Mouse (Mus musculus): ENCODE measurements around the gene Smarcd2. TPM values are rescaled to one million over a fixed set of nuclear protein-coding genes. Genes with fewer than 3 reads are reported as not detected.

The Smarcd2 gene
- polyA plus RNA-seq (2015; fragmentation: Nextera tagmentation; extraction: Ambion mirVana) = 19.4 and 19.5 TPM in 2 replicates

DNA sequence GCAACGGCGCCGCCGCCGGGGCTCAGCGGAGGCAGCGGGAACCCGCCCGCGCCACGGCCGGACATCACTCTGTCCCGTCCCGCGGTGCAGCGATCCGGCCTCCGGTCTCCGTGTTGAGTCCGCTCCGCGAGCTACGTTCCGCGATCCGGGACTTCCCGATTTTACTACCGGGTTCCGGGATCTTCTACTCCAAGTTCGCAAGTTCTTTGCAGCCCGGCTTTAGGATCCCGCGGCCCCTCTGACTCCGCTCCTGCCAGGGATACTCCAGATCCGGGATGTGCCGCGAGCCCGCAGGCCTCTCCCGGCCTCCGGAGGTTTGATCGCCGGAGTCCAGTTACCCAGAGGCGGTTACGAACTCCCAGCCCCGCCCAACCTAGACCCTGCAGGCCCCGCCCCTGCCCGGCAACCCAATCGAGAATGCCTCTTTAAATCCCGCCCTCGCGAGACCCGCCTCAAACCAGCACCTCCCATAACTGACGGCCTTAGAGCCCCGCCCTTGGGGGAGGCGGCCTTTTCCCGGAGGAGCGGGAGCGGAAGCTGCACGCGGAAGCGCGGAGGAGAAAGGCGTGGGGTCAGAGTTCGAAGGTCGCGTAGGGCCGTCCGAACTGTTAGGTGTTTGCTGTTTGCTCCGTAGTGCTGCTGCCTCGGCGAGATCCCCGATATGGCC lies at the start of gene Smarcd2:
Gene Smarcd2, minus strand, starts transcription at position 329 of the 667 bp plus-strand sequence.
- ATAC-seq (ENCODE audit: low read depth) = peak; percentile 93
- Histone ChIP-seq H3K4me2 (ENCODE audit: low read depth, low read length) (peak within 1 kb of the TSS; percentile 96), H3K27me3 (ENCODE audit: control insufficient read depth, insufficient read depth, low read depth, low read length) (no peaks in the 10 kb centered on the region), H3K36me3 (ENCODE audit: control insufficient read depth, insufficient read depth) (no peaks in the 10 kb centered on the region), H3K4me3 (ENCODE audit: low read depth, low read length) (peak within 1 kb of the TSS; percentile 93), H3K9me3 (replicated peaks; ENCODE audit: control insufficient read depth, low read length) (no peaks in the 10 kb centered on the region), H3K4me1 (ENCODE audit: control insufficient read depth, low read depth, low read length) (peaks cover 49% of the 10 kb centered on the region), H3K27ac (ENCODE audit: low read length) (peak within 1 kb of the TSS; percentile 92), H3K9ac (ENCODE audit: low read depth, low read length) (peak within 1 kb of the TSS; percentile 90)
- under 1% methylated on average over 71 of the region's 72 CpGs for WGBS (ENCODE audit: insufficient replicate concordance)

GRCm38 (mm10) chr11:106318406-106319366 lies 45.9 kb upstream of the Smarcd2 start:
- Histone ChIP-seq H3K27me3 (ENCODE audit: control insufficient read depth, insufficient read depth, low read depth, low read length) (no peaks in the 10 kb centered on the region), H3K9me3 (replicated peaks; ENCODE audit: control insufficient read depth, low read length) (no peaks in the 10 kb centered on the region), H3K4me3 (ENCODE audit: low read depth, low read length) (no peak overlapping the region), H3K9ac (ENCODE audit: low read depth, low read length) (no peak overlapping the region), H3K27ac (ENCODE audit: low read length) (no peak overlapping the region), H3K4me1 (ENCODE audit: control insufficient read depth, low read depth, low read length) (no peaks in the 10 kb centered on the region), H3K4me2 (ENCODE audit: low read depth, low read length) (no peak overlapping the region), H3K36me3 (ENCODE audit: control insufficient read depth, insufficient read depth) (no peaks in the 10 kb centered on the region)
- 42% methylated on average over 21 of the region's 21 CpGs for WGBS (ENCODE audit: insufficient replicate concordance)
- peak; percentile 19; the same call in 1 of the 2 replicates for ATAC-seq (ENCODE audit: low read depth)

DNA sequence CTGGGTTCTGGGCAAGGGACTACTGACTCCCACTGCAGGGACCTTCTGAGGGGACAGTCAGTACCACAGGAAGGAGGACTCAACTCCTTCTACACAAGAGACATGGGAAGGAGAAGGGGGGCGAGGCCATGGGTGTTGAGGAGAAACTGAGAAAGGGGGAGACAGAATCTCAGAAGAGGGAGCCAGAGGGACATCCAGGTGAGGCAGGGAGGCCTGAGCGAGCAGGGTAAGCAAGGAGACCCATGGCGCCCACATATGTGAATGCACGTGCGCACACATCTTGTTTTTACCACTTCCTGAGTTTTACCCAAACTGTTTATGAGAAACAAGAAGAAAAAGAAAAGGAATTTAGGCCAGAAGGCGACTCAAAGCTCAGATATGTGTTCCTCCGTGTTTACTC lies 45.0 kb upstream of the Smarcd2 start:
- Histone ChIP-seq H3K4me3 (ENCODE audit: low read depth, low read length) (no peak overlapping the region), H3K36me3 (ENCODE audit: control insufficient read depth, insufficient read depth) (no peaks in the 10 kb centered on the region), H3K9ac (ENCODE audit: low read depth, low read length) (no peak overlapping the region), H3K27ac (ENCODE audit: low read length) (no peak overlapping the region), H3K27me3 (ENCODE audit: control insufficient read depth, insufficient read depth, low read depth, low read length) (no peaks in the 10 kb centered on the region), H3K4me1 (ENCODE audit: control insufficient read depth, low read depth, low read length) (no peaks in the 10 kb centered on the region), H3K4me2 (ENCODE audit: low read depth, low read length) (no peak overlapping the region), H3K9me3 (replicated peaks; ENCODE audit: control insufficient read depth, low read length) (no peaks in the 10 kb centered on the region)
- WGBS (ENCODE audit: insufficient replicate concordance) = 54% methylated on average over 7 of the region's 7 CpGs
- ATAC-seq (ENCODE audit: low read depth) = no peak

- no peaks in the 10 kb centered on the region for H3K27me3 ChIP-seq (ENCODE audit: control insufficient read depth, insufficient read depth, low read depth, low read length)
- no peak overlapping the region for H3K27ac ChIP-seq (ENCODE audit: low read length)
- ATAC-seq (ENCODE audit: low read depth) = no peak
- WGBS (ENCODE audit: insufficient replicate concordance) = 52% methylated on average over 1 of the region's 1 CpGs
- no peak overlapping the region for H3K4me3 ChIP-seq (ENCODE audit: low read depth, low read length)
- no peaks in the 10 kb centered on the region for H3K9me3 ChIP-seq (replicated peaks; ENCODE audit: control insufficient read depth, low read length)
- H3K4me2 ChIP-seq (ENCODE audit: low read depth, low read length) = no peak overlapping the region
- H3K36me3 ChIP-seq (ENCODE audit: control insufficient read depth, insufficient read depth) = no peaks in the 10 kb centered on the region
- H3K4me1 ChIP-seq (ENCODE audit: control insufficient read depth, low read depth, low read length) = no peaks in the 10 kb centered on the region
- H3K9ac ChIP-seq (ENCODE audit: low read depth, low read length) = no peak overlapping the region
These were observed 43.6 kb upstream of the Smarcd2 start for GRCm38 (mm10) chr11:106316416-106316815.

- H3K9me3 ChIP-seq (replicated peaks; ENCODE audit: control insufficient read depth, low read length) = no peaks in the 10 kb centered on the region
- H3K27me3 ChIP-seq (ENCODE audit: control insufficient read depth, insufficient read depth, low read depth, low read length) = no peaks in the 10 kb centered on the region
- no peaks in the 10 kb centered on the region for H3K36me3 ChIP-seq (ENCODE audit: control insufficient read depth, insufficient read depth)
- no peak within 1 kb of the TSS for H3K27ac ChIP-seq (ENCODE audit: low read length)
- 32% methylated on average over 9 of the region's 9 CpGs for WGBS (ENCODE audit: insufficient replicate concordance)
- H3K4me3 ChIP-seq (ENCODE audit: low read depth, low read length) = peak within 1 kb of the TSS; percentile 11
- no peaks in the 10 kb centered on the region for H3K4me1 ChIP-seq (ENCODE audit: control insufficient read depth, low read depth, low read length)
- H3K9ac ChIP-seq (ENCODE audit: low read depth, low read length) = no peak within 1 kb of the TSS
- no peak for ATAC-seq (ENCODE audit: low read depth)
- no peak within 1 kb of the TSS for H3K4me2 ChIP-seq (ENCODE audit: low read depth, low read length)
These were observed 41.6 kb upstream of the Smarcd2 start, which contains the start of gene Cd79b for GRCm38 (mm10) chr11:106314333-106314812. Gene Cd79b (minus strand): TSS chr11:106314762.

GRCm38 (mm10) chr11:106313533-106313932 lies 40.8 kb upstream of the Smarcd2 start:
- Histone ChIP-seq H3K4me2 (ENCODE audit: low read depth, low read length) (no peak overlapping the region), H3K27ac (ENCODE audit: low read length) (no peak overlapping the region), H3K9me3 (replicated peaks; ENCODE audit: control insufficient read depth, low read length) (no peaks in the 10 kb centered on the region), H3K4me3 (ENCODE audit: low read depth, low read length) (peak overlapping the region; percentile 11), H3K36me3 (ENCODE audit: control insufficient read depth, insufficient read depth) (no peaks in the 10 kb centered on the region), H3K4me1 (ENCODE audit: control insufficient read depth, low read depth, low read length) (no peaks in the 10 kb centered on the region), H3K27me3 (ENCODE audit: control insufficient read depth, insufficient read depth, low read depth, low read length) (no peaks in the 10 kb centered on the region), H3K9ac (ENCODE audit: low read depth, low read length) (no peak overlapping the region)
- 38% methylated on average over 5 of the region's 5 CpGs for WGBS (ENCODE audit: insufficient replicate concordance)
- no peak for ATAC-seq (ENCODE audit: low read depth)

- H3K9me3 ChIP-seq (replicated peaks; ENCODE audit: control insufficient read depth, low read length) = no peaks in the 10 kb centered on the region
- 51% methylated on average over 5 of the region's 5 CpGs for WGBS (ENCODE audit: insufficient replicate concordance)
- H3K9ac ChIP-seq (ENCODE audit: low read depth, low read length) = no peak overlapping the region
- H3K27ac ChIP-seq (ENCODE audit: low read length) = no peak overlapping the region
- no peak overlapping the region for H3K4me3 ChIP-seq (ENCODE audit: low read depth, low read length)
- H3K36me3 ChIP-seq (ENCODE audit: control insufficient read depth, insufficient read depth) = no peaks in the 10 kb centered on the region
- no peak for ATAC-seq (ENCODE audit: low read depth)
- no peaks in the 10 kb centered on the region for H3K27me3 ChIP-seq (ENCODE audit: control insufficient read depth, insufficient read depth, low read depth, low read length)
- H3K4me1 ChIP-seq (ENCODE audit: control insufficient read depth, low read depth, low read length) = no peaks in the 10 kb centered on the region
- no peak overlapping the region for H3K4me2 ChIP-seq (ENCODE audit: low read depth, low read length)
These were observed 37.4 kb upstream of the Smarcd2 start for GRCm38 (mm10) chr11:106310123-106310522.

GRCm38 (mm10) chr11:106308162-106308561 lies 35.4 kb upstream of the Smarcd2 start:
- H3K4me2 ChIP-seq (ENCODE audit: low read depth, low read length) = no peak overlapping the region
- H3K27me3 ChIP-seq (ENCODE audit: control insufficient read depth, insufficient read depth, low read depth, low read length) = no peaks in the 10 kb centered on the region
- H3K36me3 ChIP-seq (ENCODE audit: control insufficient read depth, insufficient read depth) = no peaks in the 10 kb centered on the region
- 60% methylated on average over 11 of the region's 11 CpGs for WGBS (ENCODE audit: insufficient replicate concordance)
- H3K9me3 ChIP-seq (replicated peaks; ENCODE audit: control insufficient read depth, low read length) = no peaks in the 10 kb centered on the region
- H3K4me3 ChIP-seq (ENCODE audit: low read depth, low read length) = no peak overlapping the region
- peak overlapping the region; percentile 20; the same call in 1 of the 2 replicates for H3K27ac ChIP-seq (ENCODE audit: low read length)
- no peak for ATAC-seq (ENCODE audit: low read depth)
- no peak overlapping the region for H3K9ac ChIP-seq (ENCODE audit: low read depth, low read length)
- H3K4me1 ChIP-seq (ENCODE audit: control insufficient read depth, low read depth, low read length) = no peaks in the 10 kb centered on the region
